Mouse (Mus musculus) ES-Bruce4 (cell line): Measurements from ENCODE around the gene Ptpn12. TPM values are rescaled to one million over a fixed set of nuclear protein-coding genes. Genes with fewer than 3 reads are reported as not detected.

Experiments
- H3K27ac ChIP-seq: 2 replicates; pipeline ENCODE4 v1.5.1; 2012; ENCODE audit warnings: low read length, inconsistent platforms; ENCODE audit not compliant: insufficient read depth
- H3K27me3 ChIP-seq: 2 replicates; pipeline ENCODE4 v1.6.1; 2012; ENCODE audit warnings: mild to moderate bottlenecking, low read length, inconsistent platforms; ENCODE audit not compliant: control insufficient read depth, poor library complexity, insufficient read depth, severe bottlenecking
- H3K36me3 ChIP-seq: 2 replicates; pipeline ENCODE4 v1.6.1; 2012; ENCODE audit warnings: inconsistent platforms, mild to moderate bottlenecking, low read length, moderate library complexity; ENCODE audit not compliant: control insufficient read depth, poor library complexity, insufficient read depth, severe bottlenecking
- H3K4me1 ChIP-seq: one replicate; pipeline ENCODE4 v1.8.1; 2011; ENCODE audit warnings: low read length; ENCODE audit not compliant: control insufficient read depth, insufficient read depth
- H3K4me3 ChIP-seq: 2 replicates; pipeline ENCODE4 v1.5.1; 2011; ENCODE audit warnings: low read depth, mild to moderate bottlenecking, low read length
- H3K9ac ChIP-seq: 2 replicates; pipeline ENCODE4 v1.6.1; 2012; ENCODE audit warnings: low read depth, mild to moderate bottlenecking, inconsistent platforms; ENCODE audit not compliant: poor library complexity, severe bottlenecking
- H3K9me3 ChIP-seq: replicated peaks from 2 replicates; pipeline ENCODE4 v1.6.1; 2012; ENCODE audit warnings: mild to moderate bottlenecking, low read length, inconsistent platforms; ENCODE audit not compliant: control insufficient read depth, poor library complexity, insufficient read depth, severe bottlenecking
- CTCF ChIP-seq: IDR thresholded peaks from one replicate; pipeline ENCODE4 v1.8.1; 2011; ENCODE audit warnings: low read depth, low read length
- EP300 ChIP-seq: IDR thresholded peaks from 2 replicates; pipeline ENCODE4 v1.6.1; 2011; ENCODE audit warnings: low read depth, low read length; ENCODE audit not compliant: insufficient read depth
- POLR2A ChIP-seq: IDR thresholded peaks from one replicate; pipeline ENCODE4 v1.8.1; 2011; ENCODE audit warnings: low read length; ENCODE audit not compliant: insufficient read depth
- polyA plus RNA-seq: library from polyadenylated mRNA; stranded (reverse); fragments of >200 nt; gene quantifications from 2 replicates; pipeline ENCODE4 v1.2.4, GENCODE M21; 2011; ENCODE audit warnings: low read depth; ENCODE audit not compliant: missing spikeins, insufficient read depth, insufficient read length

Ptpn12 gene
- polyA plus RNA-seq, 1 experiment: 42.7 TPM

GRCm38 (mm10) chr5:20942523-20942922 lies 113.2 kb downstream of the Ptpn12 start:
- no peaks in the 10 kb centered on the region for H3K36me3 ChIP-seq
- no peaks in the 10 kb centered on the region for H3K9me3 ChIP-seq
- H3K27ac ChIP-seq: no peak overlapping the region
- peaks cover 8% of the 10 kb centered on the region for H3K4me1 ChIP-seq
- H3K27me3 ChIP-seq: no peaks in the 10 kb centered on the region
- TF ChIP-seq POLR2A (no peak), CTCF (no peak), EP300 (no peak)
- H3K4me3 ChIP-seq: no peak overlapping the region
- H3K9ac ChIP-seq: no peak overlapping the region

- Histone ChIP-seq H3K9me3 (no peaks in the 10 kb centered on the region), H3K27ac (no peak overlapping the region), H3K4me3 (no peak overlapping the region), H3K4me1 (peaks cover 4% of the 10 kb centered on the region), H3K9ac (no peak overlapping the region), H3K27me3 (no peaks in the 10 kb centered on the region), H3K36me3 (no peaks in the 10 kb centered on the region)
- TF ChIP-seq CTCF: no peak
- TF ChIP-seq POLR2A: no peak
- no peak for TF ChIP-seq EP300
Measured at GRCm38 (mm10) chr5:20941205-20941604, 114.5 kb downstream of the Ptpn12 start.

- no peak overlapping the region for H3K9ac ChIP-seq
- H3K4me3 ChIP-seq: no peak overlapping the region
- H3K27me3 ChIP-seq: no peaks in the 10 kb centered on the region
- TF ChIP-seq EP300: no peak
- TF ChIP-seq POLR2A: no peak
- TF ChIP-seq CTCF: no peak
- no peaks in the 10 kb centered on the region for H3K36me3 ChIP-seq
- H3K4me1 ChIP-seq: peaks cover 4% of the 10 kb centered on the region
- no peak overlapping the region for H3K27ac ChIP-seq
- H3K9me3 ChIP-seq: no peaks in the 10 kb centered on the region
Measured at GRCm38 (mm10) chr5:20940696-20941095, 115.0 kb downstream of the Ptpn12 start.

GRCm38 (mm10) chr5:20940040-20940571 lies 115.6 kb downstream of the Ptpn12 start:
- no peaks in the 10 kb centered on the region for H3K36me3 ChIP-seq
- H3K4me1 ChIP-seq: peaks cover 4% of the 10 kb centered on the region
- no peak for TF ChIP-seq POLR2A
- no peak for TF ChIP-seq CTCF
- TF ChIP-seq EP300: no peak
- no peaks in the 10 kb centered on the region for H3K9me3 ChIP-seq
- H3K9ac ChIP-seq: no peak overlapping the region
- H3K4me3 ChIP-seq: no peak overlapping the region
- no peaks in the 10 kb centered on the region for H3K27me3 ChIP-seq
- no peak overlapping the region for H3K27ac ChIP-seq

- Histone ChIP-seq H3K27me3 (no peaks in the 10 kb centered on the region), H3K36me3 (no peaks in the 10 kb centered on the region), H3K9me3 (no peaks in the 10 kb centered on the region), H3K9ac (no peak overlapping the region), H3K27ac (no peak overlapping the region), H3K4me3 (no peak overlapping the region), H3K4me1 (peaks cover 4% of the 10 kb centered on the region)
- TF ChIP-seq POLR2A (no peak), EP300 (no peak), CTCF (no peak)
Measured at GRCm38 (mm10) chr5:20938523-20938922, 117.2 kb downstream of the Ptpn12 start.

Other genes starting within 250 kb of the Ptpn12 start
- 36.0 and 39.3 TPM in 2 replicates for gene Phtf2, start 173.8 kb downstream of the Ptpn12 start, polyA plus RNA-seq
- gene Tmem60, start 173.7 kb downstream of the Ptpn12 start, polyA plus RNA-seq: 41.0 and 41.8 TPM in 2 replicates
- gene Rsbn1l, start 99.5 kb downstream of the Ptpn12 start, polyA plus RNA-seq: 33.5 and 36.7 TPM in 2 replicates
- gene Gsap, start 130.3 kb upstream of the Ptpn12 start, polyA plus RNA-seq: 6.9 and 8.9 TPM in 2 replicates